Mouse (Mus musculus) MN1 (cell line): ENCODE results near the gene Afmid.

Experiments used
- DNase-seq: peaks from one replicate; pipeline ENCODE4 v3.0.0-alpha.2; 2016; ENCODE audit warnings: low spot score

The Afmid gene

DNA sequence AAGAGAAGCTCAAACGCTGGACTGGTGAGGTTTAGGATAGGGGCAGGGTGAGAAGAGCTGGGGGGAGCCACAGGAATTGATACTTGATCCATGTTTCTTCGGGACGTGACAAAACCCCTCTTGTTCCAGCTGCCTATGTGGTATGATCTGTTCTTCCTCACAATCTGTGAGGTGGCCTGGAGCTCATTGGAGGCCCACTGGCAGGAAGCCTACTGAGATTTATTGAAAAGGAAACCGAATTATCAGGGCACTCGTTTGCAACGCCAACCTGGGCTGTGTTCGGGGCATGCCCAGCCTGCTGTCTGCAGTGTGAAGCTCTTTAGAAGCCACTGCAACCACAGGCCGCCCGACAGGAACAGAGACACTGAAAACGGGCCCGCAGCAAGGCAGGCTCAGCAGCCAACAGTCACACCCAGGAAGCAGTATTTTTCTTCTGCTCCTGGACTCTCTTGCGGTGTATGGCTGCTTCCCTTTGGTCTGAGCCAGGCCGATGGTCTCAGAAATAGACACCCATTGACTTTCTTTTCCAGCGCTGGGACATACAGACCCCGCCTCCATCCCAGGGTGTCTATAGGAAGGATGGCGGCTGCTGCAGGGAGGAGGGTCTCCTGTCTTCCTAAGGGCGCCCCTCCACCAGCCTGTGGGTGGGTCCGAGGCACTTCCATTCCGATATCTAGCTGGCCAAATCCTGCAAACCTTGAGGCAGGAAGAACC lies 22.7 kb downstream of the Afmid start:
- DNase-seq = peak; percentile 58

DNA sequence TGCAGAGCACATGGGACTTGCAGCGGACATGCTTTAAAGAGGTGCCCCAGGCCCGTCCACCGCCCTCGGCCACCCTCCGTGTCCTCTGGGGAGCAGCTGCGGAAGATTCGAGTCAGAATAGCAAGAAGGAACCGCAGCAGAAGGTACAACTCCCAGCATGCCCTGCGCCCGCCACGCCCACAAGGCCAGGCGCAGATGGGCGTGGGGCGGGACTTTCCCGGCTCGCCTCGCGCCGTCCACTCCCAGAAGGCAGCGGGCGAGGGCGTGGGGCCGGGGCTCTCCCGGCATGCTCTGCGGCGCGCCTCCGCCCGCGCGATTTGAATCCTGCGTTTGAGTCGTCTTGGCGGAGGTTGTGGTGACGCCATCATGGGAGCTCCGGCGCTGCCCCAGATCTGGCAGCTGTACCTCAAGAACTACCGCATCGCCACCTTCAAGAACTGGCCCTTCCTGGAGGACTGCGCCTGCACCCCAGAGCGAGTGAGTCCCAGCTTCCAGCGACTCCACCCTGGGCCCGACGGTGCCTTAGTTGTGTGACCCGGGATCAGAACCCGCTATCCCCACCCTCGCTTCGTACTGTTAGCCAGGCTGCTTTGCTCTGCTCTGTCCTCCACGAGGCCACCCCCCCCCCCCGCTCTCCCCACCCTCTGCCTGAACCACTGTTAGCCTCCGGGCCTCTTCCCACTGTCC lies 23.4 kb downstream of the Afmid start, which contains the start of gene Birc5:
Gene Birc5, plus strand, starts transcription at position 267 of the 687 bp plus-strand sequence.
- DNase-seq = peak; percentile 96

DNA sequence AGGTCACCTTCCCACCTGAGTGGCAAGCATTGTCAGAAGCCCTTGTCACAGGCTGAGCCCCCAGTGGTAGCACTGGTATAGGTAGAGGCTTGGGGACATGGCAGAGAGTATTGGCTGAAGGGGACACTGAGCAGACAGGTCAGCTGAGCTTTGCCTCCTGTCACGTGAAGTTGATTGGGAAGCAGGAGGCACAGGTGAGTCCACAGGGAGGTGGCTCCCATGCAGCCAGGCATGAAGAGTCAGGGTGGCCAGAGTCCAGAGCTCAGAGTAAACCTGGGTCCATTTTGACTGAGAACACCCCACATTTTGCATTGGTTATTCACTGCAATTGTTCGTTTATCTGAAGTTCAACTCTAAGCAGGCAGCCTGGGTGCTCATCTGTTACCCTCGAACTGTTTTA lies 27.2 kb downstream of the Afmid start:
- no peak for DNase-seq

DNA sequence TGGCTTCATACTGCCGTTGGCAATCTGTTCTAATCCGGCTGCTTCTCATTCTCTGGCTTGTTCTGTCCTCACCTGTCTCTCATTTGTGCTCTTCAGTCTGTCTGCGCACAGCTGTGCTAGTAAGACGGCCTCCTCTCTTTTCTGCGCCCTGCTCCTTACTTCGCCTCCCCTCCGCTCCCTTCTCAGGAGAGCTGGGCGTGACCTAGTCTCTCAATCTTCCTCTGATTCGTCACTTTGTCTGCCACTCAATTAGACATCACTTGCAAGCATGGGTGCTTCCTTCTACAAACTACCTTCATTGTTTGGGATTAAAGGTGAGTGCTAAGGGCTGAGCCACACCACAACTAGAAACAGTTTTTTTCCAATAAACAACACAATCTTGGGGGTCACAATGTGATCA lies 28.5 kb downstream of the Afmid start:
- no peak for DNase-seq

DNA sequence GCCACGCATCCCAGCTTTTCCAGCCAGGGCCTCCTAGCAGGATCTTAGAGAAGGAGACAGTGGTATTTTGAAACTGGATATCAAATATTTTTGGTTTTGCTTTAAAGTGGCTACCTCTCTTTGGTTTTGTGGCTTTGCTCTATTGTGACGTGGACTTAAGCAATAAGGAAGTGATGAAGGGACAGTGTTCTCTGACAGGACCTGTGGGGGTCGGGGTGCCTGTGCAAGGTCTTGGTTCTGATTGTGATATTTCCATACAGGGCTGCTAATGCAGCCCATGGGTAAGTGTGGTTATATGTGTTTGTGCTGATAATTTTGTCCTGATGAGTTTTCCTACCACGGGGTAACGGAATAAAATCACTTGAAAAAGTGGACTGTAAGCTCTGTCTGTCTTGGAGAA lies 29.6 kb downstream of the Afmid start:
- no peak for DNase-seq

DNA sequence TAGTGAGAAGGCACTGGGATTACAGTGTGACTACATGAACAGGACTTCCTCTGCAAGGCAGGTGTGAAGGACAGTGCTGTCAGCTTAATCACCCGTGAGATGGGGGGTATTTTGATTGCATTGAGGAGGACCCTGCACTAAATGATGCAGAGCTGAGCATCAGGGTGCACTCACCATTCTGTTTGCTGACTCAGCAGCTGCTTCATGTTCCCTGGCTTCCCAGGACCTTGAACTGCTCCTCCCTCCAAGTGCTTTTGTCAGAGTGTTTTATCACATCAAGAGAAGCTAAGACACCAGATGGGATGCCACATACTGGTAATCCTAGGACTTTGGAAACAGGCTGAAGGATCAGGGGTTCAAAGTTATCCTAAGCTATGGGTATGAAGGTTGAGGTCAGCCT lies 30.3 kb downstream of the Afmid start:
- no peak for DNase-seq

DNA sequence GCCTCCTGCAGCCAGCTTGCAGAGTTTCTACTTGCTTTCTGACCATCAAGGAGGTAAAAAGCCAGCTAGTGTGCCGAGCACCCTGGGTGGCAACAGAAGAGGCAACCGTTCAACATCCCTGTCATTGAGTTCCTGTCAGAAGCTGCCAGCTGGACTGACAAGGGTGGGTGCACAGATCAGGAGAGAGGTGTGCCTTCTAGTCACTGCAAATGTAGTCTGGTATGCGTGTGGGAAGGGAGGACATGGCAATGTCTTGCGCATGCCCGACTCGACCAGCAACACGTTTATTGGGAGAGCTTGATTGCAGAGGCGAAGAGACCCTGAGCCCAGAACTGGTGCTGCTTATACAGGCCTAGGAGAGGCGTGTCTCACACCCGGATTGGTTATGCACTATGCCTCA lies 31.7 kb downstream of the Afmid start:
- no peak for DNase-seq

DNA sequence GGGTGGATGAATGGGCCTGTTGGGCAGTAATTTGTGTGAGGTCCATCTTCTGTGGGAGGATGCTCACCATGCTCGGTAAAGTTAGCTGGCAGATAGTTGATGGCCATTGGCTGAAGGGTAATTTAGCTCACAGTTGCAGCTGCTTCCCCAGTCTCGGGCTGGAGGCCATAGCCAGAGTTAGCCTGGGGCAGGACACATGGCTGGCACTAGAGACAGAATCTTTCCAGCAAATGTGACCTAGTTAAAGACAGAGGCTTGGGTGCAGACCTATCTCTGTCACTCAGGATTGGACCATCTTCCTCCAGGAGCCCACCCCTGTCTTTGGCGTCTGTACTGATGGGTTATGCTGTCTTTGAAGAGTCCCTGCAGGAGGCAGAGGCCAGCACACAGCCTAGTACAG lies 32.7 kb downstream of the Afmid start:
- DNase-seq = no peak

DNA sequence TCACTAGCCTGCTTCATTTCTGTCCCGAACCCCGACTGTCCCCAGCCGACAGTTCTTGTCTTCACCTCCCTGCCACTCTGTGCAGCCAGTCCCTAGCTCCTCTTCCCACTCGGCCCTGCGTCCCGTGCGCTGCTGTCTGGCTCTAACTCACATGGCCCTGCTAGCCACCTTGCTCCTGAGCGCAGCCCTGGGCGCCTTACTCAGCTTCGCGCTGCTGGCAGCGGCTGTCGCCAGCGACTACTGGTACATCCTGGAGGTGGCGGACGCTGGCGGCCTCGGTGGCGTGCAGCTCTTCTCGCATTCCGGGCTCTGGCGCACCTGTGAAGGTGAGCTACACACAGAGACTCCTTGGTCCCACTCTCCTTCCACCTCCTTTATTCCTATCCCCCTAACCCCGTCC lies 34.9 kb downstream of the Afmid start, which contains the start of gene Tmem235:
Gene Tmem235, plus strand, starts transcription at position 152 of the 400 bp plus-strand sequence.
- no peak for DNase-seq

DNA sequence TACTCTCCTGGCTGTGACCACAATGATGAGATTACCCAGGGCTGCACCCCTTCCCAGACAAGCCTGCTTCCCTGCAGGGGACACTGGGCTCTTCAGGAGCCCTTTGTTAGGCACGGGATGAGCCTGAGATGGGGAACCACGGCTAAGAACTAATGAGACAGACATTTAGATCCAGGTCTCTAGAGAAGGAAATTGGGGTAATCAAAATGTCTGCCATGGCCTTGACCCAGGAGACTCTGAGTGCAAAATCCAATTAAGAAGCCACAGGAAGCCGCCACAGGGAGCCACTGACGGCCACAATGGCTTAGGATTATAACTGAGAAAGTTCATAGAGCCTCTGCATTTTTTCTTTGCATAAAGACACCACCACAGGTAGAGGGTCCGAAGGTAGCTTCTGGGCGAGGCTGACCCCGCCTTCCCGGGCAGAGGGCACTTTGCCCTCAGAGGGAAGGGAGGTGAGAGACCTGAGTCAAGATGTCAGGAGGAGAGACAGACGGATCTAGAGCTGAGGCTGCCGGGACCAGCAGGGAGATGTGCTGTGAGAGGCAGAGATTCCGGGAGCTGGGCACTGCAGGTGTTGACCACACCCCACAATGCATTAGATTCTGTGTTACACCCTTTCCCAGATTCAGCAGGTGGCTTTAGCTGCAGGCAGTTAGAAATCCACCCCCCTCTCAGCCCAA lies 37.6 kb downstream of the Afmid start:
- no peak for DNase-seq

DNA sequence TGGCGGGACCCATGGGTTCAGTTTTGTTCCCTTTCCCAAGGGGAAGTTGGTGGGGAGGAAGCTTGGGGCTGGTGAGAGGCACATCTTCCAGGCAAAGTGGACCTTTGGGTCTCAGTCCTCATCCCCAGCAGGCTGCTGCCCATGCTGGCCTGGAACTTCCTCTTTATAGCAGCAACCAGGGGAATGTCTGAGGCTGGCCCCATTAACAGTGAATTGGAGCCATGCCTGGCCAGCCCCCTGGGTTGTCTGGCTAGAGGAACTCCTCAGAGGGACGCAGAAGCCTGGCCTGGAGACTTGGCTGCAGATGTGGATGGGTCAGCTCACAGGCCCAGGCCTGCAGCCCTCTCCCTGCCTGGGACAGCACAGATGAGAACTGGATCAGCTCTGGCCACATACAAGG lies 39.1 kb downstream of the Afmid start:
- DNase-seq = peak; percentile 52

DNA sequence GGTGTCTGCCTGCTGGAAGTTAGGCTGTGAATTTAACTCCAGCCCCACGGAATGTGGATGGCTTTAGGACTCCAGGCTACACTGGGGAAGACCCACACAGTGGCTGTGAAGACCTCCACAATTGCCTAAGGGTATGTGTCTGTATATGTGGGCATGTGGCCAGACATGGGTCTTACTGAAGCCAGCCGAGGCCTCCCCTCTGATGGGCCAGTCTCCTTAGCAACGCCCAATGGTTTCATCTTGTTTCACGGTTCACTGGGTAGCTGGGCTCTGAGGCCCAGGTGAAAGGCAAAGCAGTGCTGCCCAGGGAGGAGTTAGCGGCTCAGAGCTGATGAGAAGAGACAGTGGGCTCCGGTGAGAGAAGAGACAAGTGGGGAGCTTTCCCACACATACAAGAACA lies 40.3 kb downstream of the Afmid start:
- DNase-seq = peak; percentile 47

DNA sequence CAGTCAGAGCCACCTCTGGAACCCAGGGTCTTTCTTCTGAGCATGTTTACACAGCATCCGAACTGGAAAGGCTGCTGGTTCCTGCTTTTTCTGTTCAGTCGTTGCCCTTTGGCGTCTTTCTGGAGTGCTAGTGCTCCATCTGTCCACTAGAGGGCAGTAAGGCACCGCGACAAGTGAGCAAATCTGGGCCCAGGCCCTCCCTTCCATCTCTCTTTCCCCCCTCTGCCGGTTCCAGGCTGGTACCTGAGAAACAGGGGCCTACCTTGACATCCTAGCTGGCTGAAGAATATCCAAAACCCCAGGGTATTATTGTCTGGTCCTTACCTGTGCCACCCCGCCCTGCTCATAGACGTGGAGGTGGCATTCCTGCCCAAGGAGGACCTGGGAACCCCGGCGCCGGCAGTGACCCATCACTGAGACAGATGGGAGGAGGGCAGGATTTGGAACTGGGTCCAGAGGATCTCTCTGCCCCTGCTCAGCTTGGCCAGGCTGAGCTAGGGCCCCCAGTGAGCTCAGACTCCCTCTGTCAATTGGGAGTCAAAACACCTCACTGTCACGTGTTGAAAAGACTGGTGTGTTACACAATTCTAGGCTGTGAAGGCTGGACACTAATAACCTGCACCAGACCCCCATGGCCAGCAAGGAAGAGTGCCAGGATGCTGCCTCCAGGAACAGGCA lies 45.1 kb downstream of the Afmid start:
- peak; percentile 79 for DNase-seq

DNA sequence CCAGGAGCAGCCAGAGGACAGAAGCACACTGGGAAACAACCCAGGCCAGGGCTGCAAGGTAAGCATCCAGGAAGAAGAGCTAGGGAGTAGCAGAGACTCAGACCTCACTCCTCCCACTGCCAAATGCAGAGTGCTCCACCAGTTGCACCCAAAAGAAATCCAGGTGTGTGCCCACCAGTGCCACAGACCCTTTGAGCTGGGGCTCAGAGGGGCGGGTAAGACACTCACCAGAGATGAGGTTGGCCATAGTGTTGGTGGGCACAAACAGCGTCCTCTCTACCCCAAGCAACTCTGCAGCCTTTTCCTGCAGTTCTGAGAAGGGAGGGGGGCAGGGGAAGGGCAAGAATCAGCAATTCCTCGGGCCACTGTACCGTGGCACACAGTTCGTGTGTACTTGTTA lies 45.7 kb downstream of the Afmid start:
- no peak for DNase-seq

DNA sequence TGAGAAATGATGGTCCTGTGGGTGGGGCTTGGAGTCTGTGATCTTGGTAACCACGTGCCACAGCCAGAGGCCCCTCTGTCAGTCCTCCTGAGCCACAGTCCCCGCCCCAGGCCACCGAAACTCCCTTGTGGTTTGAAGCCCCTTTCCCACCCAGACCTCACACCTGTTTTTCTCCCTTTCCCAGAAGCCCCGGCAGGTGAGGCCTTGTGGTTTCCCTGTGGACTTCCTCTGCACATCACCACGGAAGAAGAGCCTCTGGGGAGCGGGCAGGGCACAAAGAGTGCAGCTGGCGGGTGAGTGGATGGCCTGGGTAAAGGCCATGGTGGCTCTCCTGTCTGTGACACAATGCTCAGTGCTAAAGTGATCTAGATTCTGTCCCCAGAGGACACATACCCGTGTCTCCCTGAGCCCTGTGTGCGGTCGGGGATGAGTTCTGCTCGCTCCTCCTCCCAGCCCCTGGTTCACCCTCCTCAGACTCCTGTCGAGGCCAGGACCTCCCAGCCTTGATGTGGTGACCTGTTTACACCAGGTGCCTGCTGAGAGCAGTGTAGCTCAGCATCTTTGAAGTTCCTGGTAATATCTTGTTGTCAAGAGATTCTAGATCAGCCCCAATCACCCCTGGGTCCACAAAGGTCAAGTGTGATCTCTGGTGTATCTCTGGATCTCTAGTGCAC lies 46.3 kb downstream of the Afmid start:
- no peak for DNase-seq

DNA sequence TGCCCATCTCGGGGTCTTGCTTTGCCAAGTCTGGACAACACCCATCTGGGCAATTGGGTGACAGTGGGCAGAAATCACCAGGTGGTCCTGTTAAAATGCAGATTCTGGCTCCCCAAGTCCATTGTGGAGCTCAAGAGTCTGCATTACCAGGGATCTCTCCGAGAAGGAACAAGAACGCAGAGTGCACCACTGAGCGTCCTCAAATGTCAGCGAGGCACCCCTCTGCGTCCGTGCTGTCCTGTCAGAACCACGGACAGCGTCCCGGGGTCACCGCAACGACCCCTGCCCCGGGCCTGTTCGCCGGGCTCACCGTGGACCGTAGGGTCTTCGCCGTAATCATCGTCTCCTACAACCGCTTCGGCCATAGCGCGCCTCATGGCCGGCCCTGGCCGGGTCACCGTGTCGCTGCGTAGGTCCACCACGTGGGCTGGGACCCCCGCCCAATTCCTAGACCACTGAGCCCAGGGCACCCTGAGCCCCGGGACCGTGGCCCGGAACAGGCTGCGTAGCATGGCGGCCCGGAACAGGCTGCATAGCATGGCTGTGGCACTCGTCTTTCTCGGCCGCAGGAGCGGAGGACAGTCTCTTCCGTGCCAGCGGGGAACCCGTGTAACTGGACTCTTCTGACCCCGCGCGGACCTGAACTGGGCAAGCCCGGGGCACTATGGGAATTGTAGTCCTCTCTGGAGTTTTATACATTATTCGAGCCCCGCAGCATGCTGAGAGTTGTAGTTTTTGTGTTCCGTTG lies 47.3 kb downstream of the Afmid start, which contains the start of gene Tha1:
Gene Tha1, minus strand, starts transcription at position 621 of the 748 bp plus-strand sequence.
- peak; percentile 87 for DNase-seq

DNA sequence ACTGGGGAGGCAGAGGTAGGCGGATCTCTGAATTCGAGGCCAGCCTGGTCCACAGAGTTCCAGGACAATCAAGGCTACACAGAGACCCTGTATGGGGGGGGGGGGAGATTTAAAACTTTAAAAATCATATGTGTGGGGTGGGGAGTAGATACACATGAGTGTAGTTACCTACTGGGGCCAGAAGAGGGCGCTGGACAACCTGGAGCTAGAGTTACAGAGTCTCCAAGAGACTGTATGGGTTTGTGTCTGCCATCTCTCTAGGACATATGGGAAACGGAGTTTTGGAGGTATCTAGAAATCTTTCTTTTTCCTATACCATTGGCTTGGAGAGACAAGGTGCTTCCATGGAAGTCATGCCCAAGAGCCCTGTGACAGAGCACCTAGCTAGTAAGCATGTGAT lies 48.7 kb downstream of the Afmid start:
- no peak for DNase-seq

DNA sequence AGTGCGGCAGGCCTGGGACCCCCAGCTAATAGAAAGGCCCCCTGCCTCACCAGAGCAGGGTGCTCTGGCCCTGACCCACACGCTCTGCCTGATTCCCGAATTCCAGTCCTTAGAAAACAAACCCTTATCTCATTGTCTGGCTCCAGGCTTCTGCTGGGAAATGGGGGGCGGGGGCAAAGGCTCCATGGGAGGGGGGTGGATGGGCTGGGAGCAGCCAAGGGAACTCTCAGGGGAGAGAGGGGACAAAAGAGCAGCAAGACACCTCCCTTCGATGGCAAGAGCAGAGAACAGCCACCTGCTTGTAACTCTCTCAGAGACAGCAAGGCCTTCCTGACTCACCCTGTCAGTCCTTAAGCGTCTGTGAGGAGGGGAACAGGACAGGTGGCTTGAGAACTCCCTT lies 50.0 kb downstream of the Afmid start:
- no peak for DNase-seq

DNA sequence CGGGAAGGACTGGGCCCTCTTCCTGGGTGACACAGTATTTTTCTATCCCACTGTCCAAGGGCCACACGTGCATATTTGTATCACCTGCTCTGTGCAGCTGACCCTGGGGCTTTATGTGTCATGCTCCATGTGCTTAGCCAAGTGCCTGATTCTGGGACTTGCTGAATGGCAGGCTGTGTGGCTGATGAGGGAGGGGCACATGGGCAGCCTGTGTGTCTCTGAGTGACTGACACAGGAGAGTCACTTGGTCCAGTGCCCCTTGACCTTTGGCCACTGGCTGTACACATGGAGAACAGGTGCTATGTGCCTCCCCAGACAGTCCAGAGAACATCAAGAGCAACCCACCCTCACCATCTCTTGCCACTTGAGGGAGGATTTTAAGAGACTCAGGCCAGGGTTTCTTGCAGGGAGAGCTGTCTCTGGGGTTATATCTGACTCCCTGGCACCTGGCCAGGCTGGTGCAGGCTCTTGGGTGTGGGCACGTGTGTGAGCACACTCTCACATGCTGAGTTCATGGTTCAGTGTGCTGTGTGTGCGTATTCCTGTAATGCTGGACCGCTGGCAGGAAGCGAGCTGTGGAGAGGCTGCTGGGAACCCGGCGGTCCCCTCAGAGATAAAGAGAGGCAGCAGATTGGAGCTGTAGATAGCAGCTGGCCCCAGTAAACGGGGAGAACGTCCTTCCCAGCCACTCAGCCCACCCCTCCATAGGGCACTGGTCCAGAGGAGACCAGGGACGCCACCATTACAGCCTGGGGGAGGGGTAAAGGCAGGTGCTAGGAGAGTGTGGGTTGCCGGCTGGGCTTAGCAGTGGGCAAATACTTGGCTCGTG lies 52.4 kb downstream of the Afmid start:
- DNase-seq = peak; percentile 86

DNA sequence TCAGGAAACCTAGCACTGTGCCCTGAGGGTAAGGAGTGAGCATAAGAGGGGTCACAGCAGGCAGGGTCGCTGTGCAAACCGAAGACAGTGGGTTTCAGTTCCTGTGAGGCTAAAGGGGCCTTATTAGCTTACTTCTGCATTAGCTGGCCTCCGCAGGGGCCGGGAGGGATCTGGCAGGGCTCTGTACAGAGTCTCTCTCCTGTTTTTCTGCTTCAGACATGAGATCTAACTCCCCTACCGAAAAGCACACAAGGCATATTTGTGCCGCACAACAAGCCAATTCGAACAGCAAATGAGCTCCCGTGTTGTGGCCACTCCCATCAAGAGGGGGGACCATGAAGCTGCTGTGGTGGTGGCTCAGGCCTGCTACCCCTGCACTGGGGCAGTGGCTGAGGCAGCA lies 53.2 kb downstream of the Afmid start:
- peak; percentile 42 for DNase-seq
